Mouse (Mus musculus): ENCODE measurements around the gene Brox. TPM values are rescaled to one million over a fixed set of nuclear protein-coding genes. Genes with fewer than 3 reads are reported as not detected.

Gene Brox
- 77.2 TPM for polyA plus RNA-seq (2014; fragmentation: Illumina TruSeq; extraction: RNeasy Lipid Tissue Mini Kit (QIAGEN cat#74804); ENCODE audit: low read depth, low replicate concordance)

DNA sequence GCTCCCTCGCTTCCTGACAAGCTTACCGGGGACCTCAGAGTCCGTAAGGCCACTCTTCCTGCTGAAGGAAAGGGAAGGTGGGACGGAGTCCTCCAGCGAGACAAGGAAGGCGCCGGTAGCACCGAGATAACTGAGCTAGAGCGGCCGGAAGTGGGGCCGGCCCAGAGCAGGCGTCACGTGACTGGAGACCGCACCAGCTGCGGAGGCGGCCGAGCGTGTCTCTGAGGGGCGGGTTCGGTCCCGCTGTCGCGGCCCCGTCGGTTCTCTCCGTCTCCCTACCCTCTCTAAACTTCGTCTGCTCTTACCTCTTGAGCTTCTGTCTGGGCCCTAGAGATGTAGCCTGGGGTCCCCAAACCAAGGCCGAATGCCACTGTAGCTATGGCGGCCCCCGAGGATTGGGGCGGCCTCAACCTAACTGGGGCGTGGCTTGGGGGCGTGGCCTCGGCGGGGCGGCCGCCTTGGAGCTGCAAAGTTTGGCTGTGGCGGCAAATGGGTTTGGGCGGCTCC, at the start of gene Brox:
Gene Brox, minus strand, starts transcription at position 393 of the 507 bp plus-strand sequence.

DNA sequence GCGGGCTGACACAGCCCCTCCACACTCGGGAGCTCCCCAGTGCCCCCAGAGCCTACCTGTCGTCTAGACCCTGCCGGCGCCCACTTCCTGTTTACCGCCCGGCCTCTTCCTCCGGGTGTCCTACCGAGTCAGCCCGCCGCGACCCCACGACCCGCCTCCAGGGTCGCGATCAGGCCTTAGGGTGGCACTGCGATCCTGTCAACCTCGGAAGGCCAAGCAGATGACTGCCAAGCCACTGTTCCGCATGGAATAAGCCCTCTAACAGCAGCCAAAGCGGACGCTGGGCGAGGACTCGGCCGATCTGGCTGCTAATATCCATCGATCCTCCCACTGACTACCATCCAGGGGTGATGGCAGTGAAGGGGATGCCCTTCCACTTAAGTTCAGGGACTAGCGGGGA, 604 bp downstream of the Brox start, which contains the start of gene Aida:
Gene Aida, plus strand, starts transcription at position 126 of the 400 bp plus-strand sequence.

Other genes starting within 250 kb of the Brox start
- gene Disp1, start 75.7 kb downstream of the Brox start, polyA plus RNA-seq (2014; fragmentation: Illumina TruSeq; extraction: RNeasy Lipid Tissue Mini Kit (QIAGEN cat#74804); ENCODE audit: low read depth, low replicate concordance): 0.77 TPM
- 71.9 TPM for gene Aida, start 679 bp downstream of the Brox start, polyA plus RNA-seq (2014; fragmentation: Illumina TruSeq; extraction: RNeasy Lipid Tissue Mini Kit (QIAGEN cat#74804); ENCODE audit: low read depth, low replicate concordance)
- gene Mia3, start 72.3 kb upstream of the Brox start, polyA plus RNA-seq (2014; fragmentation: Illumina TruSeq; extraction: RNeasy Lipid Tissue Mini Kit (QIAGEN cat#74804); ENCODE audit: low read depth, low replicate concordance): 158 TPM
- gene Taf1a, start 91.7 kb upstream of the Brox start, polyA plus RNA-seq (2014; fragmentation: Illumina TruSeq; extraction: RNeasy Lipid Tissue Mini Kit (QIAGEN cat#74804); ENCODE audit: low read depth, low replicate concordance): 8.5 TPM
- gene Hhipl2, start 120.9 kb upstream of the Brox start, polyA plus RNA-seq (2014; fragmentation: Illumina TruSeq; extraction: RNeasy Lipid Tissue Mini Kit (QIAGEN cat#74804); ENCODE audit: low read depth, low replicate concordance): not detected

All from kidney, adult 10 weeks (tissue).